Mouse (Mus musculus) heart, postnatal 14 days (tissue): Measurements from ENCODE around the gene Tbk1. TPM values are rescaled to one million over a fixed set of nuclear protein-coding genes. Genes with fewer than 3 reads are reported as not detected.

Experiments
- DNase-seq, 2 experiments: peaks; one replicate each; pipeline ENCODE4 v3.0.0; 2021 to 2022
- intact Hi-C: fragments of 180-260 bp; cut with DNase I; formaldehyde crosslinking; loops from one replicate; pipeline ENCODE4 v1.15.1; 2025
- total RNA-seq, 2 experiments: library from RNA; stranded (reverse); gene quantifications; 2 replicates each; pipeline ENCODE4 v1.2.3; 2021

The Tbk1 gene
- total RNA-seq, 2 experiments from 2014 or later = 20.4 to 24.3 TPM

- intact Hi-C loops = no loop called here
- no peak for DNase-seq
These were observed 10.0 kb upstream of the Tbk1 start for GRCm38 (mm10) chr10:121596580-121596979.

DNA sequence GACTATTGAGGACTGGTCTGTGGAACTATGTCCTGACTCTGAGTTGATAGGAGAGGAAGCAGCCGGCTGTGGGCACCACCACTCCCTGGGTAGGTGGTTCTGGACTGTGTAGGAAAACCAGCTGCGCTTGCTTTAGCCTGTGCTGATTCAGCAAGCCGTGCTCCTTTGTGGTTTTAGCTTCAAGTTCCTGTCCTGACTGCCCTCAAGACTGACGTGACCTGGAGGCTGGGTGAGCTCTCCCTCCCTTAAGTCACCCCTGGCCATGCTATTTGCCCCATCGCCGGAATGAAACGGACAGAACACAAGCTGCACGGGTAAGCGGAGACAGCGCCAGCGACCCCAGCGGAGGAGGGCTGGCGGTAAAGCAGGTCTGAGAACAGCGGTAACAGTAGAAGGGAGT lies 4.5 kb upstream of the Tbk1 start:
- peak; percentile 9 to 19 for DNase-seq
- intact Hi-C loops = no loop called here

GRCm38 (mm10) chr10:121587371-121587840 lies 819 bp upstream of the Tbk1 start:
- intact Hi-C loops = loop anchor here (2.0 kb wide), 1 partner anchor 37 kb away; no protein-coding TSS in a partner anchor

DNA sequence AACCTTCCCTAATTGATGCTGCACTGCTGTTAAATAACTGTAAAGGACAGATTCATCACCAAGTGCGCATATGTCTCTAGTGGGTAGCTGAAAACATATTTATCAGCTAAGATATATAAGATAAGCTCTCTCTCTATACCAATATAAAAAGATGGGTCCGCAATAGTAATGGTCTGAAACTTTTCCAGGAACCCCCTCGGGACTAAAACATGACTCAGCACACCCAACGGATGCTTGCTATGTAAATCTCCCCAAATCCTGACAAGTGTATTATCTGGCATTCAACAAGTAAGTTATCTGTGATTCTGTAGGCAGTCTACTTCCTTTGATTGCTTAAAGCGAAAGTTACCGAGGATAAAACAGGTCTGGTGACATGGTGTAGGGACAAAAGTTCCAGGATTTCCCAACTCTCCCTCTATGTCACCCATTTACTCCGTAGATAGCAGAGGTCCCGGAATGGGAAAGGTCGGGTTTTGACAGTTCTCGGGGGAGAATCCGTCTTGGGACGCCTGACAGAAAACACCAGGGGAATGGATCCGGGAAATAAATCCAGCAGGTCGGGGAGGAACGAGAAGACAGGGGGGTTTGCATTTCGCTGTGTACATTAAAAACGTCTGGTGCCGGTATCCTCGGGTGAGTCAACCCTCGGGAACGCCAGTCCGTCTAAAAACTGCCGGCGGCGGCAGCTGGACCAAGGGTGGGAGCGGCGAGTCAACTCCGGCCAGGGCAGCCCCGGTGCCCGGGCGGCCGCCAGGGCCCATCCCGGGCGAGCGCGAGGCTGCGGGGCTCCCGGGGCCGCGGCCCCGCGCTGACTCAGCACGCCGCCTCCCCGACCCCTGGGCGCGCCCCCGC lies 570 bp downstream of the Tbk1 start:
- intact Hi-C loops = loop anchor here (2.0 kb wide), 1 partner anchor 39 kb away; no protein-coding TSS in a partner anchor
- peak in 1 of 2 experiments; percentile 18 for DNase-seq

More at GRCm38 (mm10) chr10:121587371-121587840, 819 bp upstream of the Tbk1 start:
- DNase-seq = no peak

DNA sequence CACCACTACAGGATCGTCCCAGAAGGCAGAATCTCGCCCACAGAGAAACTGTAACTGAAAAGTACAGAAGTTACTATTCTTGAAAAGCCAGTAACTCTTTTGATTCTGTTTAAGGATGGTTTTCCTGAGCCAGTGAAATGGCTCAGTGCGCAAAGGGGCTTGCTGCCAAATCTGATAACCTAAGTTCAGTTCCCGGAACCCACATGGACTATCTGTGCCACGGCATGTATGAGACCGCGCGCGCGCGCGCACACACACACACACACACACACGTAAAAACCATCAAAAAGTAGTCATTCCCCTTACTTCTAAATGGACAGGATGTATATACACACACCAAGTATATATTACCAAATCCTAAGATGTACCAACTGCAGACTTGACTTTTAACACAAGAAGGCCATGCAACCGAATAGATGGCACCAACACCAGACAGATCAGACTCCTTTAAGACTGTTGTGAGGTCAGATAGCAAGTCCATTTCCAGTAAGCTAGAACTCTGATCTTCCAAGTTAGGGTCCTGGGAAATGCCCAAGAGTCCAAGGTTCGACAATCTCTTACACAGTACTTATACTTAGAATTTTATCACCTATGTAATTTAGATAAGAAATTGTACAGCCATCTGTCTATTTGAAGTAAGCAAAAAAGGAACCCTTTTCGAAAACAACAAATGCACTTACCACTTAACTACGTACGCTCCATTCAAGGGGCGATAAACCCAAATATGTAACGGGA lies 1.4 kb downstream of the Tbk1 start:
- intact Hi-C loops = no loop called here

DNA sequence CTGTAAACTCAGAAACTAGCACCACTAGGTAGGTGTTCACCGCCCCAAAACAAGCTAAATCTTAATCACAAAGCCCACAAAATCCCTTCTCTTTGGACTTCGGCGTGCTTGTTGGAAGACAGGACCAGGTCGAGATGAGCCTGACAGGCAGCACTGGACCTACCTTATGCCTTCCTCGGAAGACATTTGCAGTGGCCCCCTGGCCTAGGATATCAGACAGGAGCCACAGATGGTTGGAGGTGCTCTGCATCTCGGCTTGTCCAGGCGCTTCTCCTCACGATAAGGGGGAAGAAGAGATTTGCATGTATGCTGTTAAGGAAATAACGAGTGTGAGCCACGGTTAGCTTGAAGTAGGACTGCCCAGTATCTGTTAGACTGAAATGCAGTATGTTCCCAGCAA lies 2.6 kb downstream of the Tbk1 start:
- intact Hi-C loops = no loop called here
- DNase-seq = no peak

More for the DNA sequence above, 1.4 kb downstream of the Tbk1 start:
- DNase-seq = no peak

- intact Hi-C loops = no loop called here
- no peak for DNase-seq
These were observed 3.6 kb downstream of the Tbk1 start for GRCm38 (mm10) chr10:121583016-121583415.

DNA sequence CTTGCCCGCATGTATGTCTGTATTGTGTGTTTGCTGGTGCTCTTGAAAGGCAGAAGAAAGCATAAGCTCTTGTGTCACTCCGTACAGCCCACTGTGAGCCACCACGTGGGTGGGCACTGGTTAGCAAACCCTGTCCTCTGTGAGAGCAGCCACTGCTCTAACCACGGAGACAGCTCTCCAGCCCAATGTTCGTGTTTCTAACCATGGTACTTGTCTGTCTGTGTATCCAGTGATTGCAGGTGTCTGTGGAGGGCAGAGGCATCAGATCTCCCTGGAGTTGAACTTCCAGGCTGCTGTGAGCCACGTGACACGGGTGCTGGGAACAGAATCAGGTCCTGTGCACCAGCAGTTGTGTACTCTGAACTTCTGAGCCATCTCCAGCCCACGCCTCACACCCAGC lies 4.3 kb downstream of the Tbk1 start:
- DNase-seq = no peak
- intact Hi-C loops = no loop called here

DNA sequence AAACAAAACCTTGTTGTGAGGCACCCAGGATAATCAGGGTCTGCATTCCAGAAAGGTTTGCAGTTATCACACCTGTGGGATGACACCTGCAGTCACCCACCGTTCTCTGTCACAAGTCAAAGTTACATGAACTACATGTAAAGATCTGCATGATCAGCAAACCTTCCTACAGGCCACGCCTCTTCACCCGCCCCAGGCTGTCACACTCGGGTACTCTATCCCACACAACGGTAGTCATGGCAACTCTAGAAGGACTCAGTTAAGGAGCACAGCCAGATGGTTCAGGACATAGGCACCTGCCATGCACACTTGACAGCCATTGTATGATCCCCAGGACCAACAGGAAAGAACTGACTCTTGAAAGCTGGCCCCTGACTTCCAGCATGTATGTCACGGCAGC lies 5.2 kb downstream of the Tbk1 start:
- intact Hi-C loops = no loop called here
- DNase-seq = no peak

DNA sequence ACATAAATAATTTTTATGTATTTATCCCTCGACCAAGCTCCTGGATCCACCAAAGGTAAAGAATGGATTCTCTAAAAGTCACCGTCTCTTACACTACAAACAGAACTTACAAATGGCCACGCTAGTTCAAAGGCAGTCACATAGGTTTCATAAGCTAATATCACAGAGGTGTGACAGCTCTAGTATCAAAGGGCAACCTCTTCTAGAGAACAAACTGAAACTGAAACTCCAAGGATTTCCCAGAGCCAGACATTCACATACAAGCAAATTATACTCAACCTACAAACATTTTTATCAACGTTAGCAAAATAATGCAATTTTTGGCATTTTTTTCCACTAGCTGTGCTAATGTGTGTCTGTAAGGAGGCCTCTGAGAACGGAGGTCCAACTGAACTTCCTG lies 6.2 kb downstream of the Tbk1 start:
- DNase-seq = no peak
- intact Hi-C loops = no loop called here

DNA sequence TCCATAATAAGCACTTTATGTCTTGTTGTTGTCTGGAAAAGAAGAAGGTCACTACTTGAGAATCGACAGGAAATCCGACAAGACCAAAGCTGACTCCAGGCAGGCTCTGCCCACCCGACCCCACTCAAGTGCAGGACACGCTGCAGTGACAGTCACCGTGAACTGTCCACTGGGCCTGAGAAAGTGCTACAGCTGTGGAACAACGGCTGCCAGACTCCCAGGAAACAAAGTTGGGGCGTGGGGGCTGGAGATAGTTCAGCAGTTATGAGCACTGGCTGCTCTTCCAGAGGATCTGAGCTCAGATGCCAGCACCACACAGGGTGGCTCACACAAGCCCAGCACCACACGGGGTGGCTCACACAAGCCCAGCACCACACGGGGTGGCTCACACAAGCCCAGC lies 10.2 kb downstream of the Tbk1 start:
- intact Hi-C loops = no loop called here
- no peak for DNase-seq

DNA sequence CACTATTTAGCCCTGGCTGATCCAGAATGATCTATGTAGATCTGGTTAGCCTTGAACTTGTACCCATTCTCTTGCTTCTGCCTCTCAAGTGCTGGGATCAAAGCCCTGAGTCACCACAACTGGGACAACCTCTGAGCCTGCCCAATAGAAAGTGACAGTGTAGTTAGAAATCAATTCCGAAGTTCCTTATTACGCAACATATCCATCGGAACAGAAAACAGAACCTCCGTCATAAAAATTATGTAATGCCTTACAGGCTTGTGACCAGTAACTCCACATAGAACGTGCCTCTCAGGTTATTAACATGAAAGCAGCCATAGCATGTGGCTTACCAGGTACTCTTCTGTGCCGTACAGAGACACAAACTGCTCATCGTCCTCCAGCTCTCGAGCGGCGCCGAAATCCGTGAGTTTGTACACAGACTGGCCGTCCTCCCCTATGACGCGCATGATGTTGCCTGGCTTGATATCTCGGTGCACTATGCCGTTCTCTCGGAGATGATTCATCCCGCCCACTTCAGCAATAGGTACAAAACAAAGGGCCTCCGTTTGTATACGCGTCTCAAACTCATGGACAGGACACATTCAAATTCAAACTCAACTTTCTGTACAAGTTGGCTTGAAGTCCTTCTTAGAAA lies 15.0 kb downstream of the Tbk1 start:
- intact Hi-C loops = no loop called here

DNA sequence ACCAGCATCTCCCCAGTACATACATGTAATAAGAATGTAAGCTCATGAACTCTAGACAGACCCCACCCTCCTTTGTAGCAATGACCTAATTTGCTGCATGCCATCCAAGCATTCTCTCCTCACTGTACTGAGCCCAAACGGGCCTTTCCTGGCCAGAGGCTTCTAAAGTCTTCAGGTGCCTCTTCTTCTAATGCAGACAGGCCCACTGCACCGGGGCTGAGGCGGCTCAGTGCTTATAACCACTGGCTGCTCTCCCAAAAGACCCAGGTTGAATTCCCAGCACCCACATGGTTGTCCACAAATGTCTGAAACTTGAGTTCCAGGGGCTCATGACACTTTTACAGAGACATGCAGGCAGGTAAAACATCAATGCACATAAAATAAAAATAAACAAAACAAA lies 15.6 kb downstream of the Tbk1 start:
- intact Hi-C loops = no loop called here
- DNase-seq = no peak

More for the DNA sequence above, 15.0 kb downstream of the Tbk1 start:
- DNase-seq = no peak

DNA sequence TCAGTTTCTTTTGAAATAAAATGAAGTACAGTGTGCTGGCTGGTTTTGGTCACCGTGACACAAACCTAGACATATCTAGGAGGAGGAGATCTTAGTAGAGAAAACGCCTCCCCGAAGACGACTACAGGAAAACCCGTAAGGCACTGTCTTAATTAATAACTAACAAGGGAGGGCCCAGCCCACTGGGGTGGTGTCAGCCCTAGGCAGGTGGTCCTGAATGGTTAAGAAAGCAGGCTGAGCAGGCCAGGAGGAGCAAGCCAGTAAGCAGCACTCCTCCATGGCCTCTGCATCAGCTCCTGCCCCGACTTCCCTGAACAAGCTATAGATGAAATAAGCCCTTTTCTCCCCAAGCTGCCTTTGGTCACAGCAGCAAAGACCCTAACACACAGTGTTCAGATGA lies 16.8 kb downstream of the Tbk1 start:
- DNase-seq = no peak

DNA sequence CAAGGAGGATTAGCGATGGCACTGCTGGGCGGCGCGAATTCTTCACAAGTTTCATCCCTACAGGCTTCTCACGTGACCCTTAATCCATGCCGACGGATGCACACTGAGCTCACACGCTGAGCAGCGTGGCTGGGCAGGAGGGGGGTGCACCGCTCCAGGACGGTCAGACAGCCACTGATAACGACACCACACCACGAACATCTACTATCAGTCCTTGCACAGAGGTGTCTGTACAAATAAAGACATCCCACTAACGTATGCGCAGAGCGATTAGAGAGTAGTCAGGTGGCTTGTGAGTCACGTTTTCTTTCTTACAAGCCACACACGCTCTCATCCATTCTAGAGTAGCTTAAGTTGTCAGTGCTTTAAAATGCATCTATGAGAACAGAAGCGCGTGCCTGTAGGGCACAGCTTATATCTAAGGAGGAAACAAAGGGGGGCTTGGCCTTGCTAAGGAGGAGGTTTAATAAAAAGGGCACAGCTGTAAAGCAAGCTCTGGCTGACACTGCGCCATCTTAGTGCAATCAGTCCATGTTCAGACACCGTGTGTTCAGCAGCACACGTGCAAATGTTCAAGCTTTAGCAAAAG lies 17.5 kb downstream of the Tbk1 start:
- no peak for DNase-seq
- intact Hi-C loops = no loop called here

More for the DNA sequence above, 16.8 kb downstream of the Tbk1 start:
- intact Hi-C loops = no loop called here

DNA sequence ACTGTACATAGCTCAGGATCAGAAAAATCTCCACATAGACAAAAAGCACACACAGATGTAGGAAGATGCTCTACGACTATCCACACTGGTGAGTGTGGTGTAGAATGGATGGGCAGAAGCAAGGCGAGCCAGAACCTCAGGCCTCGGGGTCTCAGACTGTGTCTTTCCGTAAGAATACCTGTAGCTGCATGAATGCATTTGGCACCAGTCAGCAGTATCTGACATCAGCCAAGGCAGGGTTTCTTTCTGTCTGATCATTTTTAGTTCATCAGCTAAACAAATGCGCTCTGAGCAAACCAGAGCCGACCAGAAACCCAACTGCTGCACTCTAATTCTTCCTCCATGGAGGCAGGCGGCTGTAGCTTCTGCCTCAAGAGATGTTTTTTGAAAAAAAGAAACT lies 18.1 kb downstream of the Tbk1 start:
- intact Hi-C loops = no loop called here
- DNase-seq = no peak

- intact Hi-C loops = no loop called here
- no peak for DNase-seq
These were observed 18.6 kb downstream of the Tbk1 start for GRCm38 (mm10) chr10:121568026-121568425.

GRCm38 (mm10) chr10:121564447-121564846 lies 22.1 kb downstream of the Tbk1 start:
- DNase-seq = no peak
- intact Hi-C loops = no loop called here

- DNase-seq = no peak
- intact Hi-C loops = no loop called here
These were observed 28.4 kb downstream of the Tbk1 start for GRCm38 (mm10) chr10:121558231-121558630.

GRCm38 (mm10) chr10:121556263-121556662 lies 30.3 kb downstream of the Tbk1 start:
- no peak for DNase-seq
- intact Hi-C loops = no loop called here

DNA sequence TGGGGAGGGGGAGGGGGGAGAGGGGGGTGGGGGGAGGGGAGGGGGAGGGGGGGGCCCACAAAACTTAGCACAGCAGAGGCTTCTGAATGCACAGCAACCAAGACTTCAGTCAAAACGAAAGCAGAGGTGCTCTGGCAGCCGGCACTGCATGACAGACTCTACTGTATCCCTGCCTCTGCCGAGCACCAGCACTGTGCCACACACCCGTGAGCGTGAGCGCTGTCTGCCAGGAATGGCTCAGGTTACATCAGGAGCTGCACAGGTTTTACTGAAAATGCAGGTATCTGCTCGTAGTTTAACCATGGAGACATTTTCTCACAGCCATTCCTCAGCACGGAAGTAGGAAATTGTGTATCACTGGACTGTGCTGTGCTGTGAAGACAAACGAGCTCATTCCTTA lies 36.3 kb downstream of the Tbk1 start:
- DNase-seq = no peak
- intact Hi-C loops = no loop called here
